Mouse (Mus musculus): ENCODE data around the gene Cldn8.

Gene Cldn8

DNA sequence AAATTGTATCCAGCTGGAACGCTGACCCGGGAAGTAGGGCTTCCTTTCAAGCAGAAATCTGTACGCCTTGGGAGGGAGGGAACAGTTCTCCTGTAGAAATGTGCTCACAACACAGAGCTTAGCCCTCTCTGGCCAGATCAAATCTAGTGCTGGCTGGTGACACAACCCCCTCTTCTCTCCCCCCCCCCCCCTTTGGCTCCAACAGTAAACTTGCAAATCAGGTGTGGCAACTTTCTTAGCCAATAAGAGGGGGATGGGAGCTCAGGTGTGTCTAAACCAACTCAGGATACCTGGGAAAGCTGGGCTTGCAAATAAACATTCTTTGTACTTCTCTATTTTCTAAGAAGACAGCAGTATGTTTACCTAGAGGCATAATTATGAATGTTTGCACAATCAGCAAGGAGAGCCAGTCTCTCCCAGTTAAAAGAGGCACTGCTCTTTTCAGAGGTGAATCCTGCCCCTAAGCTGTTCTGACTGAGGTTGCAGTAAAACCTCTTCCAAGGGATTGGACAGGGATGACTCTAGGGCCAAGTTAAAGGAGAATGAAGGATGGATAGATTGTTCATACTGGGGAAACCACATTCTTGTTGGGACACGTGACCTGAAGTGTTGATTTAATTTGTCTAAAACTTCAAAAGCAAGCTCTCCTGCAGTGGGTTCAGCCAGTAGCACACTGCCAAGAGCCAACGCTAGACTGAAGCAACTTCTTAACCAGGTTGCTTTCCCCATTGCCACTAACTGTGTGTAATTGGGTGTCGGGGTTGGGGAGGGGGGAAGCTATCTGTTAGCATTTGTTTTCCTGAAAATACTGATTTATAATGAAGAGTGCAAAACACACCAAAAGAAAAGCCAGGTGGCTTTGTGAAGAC, at the start of gene Cldn8:
Gene Cldn8, minus strand, starts transcription at position 139 of the 869 bp plus-strand sequence.
- in situ Hi-C loops (cut with MboI, MseI), result no loop called here

DNA sequence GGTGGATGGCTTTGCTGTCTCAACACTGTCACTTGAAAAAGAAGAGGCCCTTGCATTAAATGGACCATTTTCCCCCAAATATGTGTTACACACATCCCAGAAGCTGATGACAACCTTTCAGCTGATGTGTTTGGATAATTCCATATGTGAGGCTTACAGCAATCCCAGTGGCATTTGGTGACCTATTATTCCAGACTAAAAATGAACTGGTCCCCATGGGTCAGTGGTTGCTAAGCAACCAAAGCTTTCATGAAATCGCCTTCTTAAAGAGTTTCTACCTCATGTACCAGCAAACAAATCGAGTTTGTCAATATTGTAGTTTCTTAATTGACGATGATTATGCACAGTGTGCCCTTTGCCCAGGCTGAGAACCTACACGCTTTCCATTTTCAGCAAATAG, 49.7 kb upstream of the Cldn8 start:
- in situ Hi-C loops (cut with MboI, MseI), result no loop called here

- in situ Hi-C loops (cut with MboI, MseI), result no loop called here
These were observed 48.9 kb upstream of the Cldn8 start, which contains the start of gene Krtap24-1 for GRCm38 (mm10) chr16:88611922-88612321. Gene Krtap24-1 (minus strand): TSS chr16:88612279.

DNA sequence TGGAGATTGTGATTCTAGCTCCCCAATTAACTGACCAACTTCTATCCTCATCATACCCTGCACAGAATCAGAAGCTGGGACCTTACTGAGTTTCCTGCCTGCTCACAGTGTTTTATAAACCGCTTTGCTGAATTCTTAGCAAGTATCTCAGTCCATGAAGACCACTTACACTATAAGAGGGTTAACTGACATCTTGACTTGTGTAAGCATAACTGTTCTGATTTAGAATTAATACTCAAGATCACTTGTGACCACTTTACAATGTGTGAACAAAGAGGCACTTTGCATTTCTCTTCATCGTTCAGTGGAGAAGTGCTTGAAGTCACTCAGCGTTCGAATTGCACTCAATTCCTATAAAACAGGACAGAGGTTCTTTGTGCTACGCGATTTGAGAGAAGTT, 41.6 kb upstream of the Cldn8 start:
- in situ Hi-C loops (cut with MboI, MseI), result no loop called here

GRCm38 (mm10) chr16:88602464-88602863, 39.5 kb upstream of the Cldn8 start:
- in situ Hi-C loops (cut with MboI, MseI), result no loop called here

DNA sequence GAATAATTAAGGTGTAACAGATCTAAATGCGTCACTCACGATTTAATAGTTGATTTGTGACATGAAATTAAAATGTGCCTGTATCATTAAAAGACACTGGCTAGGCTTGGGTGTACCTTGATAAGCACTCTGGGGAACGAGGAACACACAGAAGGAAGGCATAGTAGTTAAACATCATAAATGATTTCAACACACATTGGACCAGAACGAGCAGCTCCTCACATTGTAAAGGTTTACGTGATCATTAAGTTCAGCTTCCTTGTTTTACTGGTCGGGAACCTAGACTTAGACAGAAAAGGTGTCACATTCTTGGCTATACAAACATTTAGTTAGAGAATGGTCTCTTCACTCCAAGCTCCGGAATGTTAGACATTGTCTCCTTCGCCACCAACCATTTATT, 37.3 kb upstream of the Cldn8 start:
- in situ Hi-C loops (cut with MboI, MseI), result no loop called here

GRCm38 (mm10) chr16:88599504-88600237, 36.7 kb upstream of the Cldn8 start:
- in situ Hi-C loops (cut with MboI, MseI), result no loop called here

- in situ Hi-C loops (cut with MboI, MseI), result no loop called here
These were observed 29.8 kb upstream of the Cldn8 start for GRCm38 (mm10) chr16:88592758-88593157.

DNA sequence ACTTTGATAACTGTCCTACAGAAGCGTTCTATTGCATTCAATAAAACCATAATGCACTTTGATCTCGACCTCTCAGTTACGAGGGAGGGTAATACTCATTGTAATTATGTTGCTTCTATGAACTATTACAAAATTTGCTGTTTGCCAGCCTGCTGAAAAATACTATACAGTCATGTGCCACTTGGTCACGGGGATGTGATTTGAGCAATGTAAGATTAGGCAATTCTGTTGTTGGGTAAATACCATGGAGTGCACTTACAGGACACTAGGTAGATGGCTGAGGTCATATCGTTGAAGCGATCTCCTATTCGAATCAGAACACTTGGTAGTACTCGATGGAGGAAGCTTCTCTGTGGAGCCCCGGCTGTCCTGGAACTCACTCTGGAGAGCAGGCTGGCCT, 20.4 kb upstream of the Cldn8 start:
- in situ Hi-C loops (cut with MboI, MseI), result no loop called here

- in situ Hi-C loops (cut with MboI, MseI), result no loop called here
These were observed 13.1 kb upstream of the Cldn8 start for GRCm38 (mm10) chr16:88575885-88576679.

GRCm38 (mm10) chr16:88572904-88573404, 10.0 kb upstream of the Cldn8 start:
- in situ Hi-C loops (cut with MboI, MseI), result no loop called here

DNA sequence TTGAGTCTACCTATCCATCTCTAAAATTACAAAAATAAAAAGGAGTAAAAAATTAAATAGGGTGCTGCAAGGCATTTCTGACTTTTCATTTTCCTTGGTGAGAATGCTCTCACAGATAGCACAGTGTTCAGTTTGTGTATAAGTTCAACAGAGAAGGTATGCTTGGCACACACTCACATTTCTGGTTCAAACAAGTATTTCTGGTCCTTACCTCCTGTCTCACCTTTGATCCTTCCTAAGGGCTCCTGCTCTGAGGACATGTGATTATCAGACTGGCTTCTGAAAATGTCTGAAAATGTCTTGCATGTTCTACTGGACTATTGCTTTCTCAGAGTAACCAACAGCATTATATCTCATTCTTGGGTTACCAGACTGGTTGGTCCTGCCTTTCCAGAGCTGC, 7.2 kb upstream of the Cldn8 start:
- in situ Hi-C loops (cut with MboI, MseI), result no loop called here

DNA sequence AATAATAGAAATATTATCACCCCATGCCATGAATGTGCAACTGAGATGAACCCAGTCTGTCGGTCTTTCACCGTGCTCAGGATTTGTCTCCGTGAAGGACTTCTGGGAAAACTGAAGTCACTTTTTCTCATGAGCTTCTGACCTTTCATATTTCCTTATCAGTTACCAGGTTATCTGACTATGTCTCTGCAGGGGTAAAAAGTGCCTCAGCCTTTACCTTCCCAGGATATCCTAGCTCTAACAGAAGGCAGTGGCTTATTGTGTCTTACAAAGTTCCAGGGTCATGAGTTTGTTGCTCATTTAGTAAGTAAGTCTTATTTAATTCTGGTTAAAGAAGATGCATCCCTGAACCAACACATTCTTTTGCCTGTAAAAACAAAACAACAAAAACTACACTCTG, 6.7 kb upstream of the Cldn8 start:
- in situ Hi-C loops (cut with MboI, MseI), result no loop called here

DNA sequence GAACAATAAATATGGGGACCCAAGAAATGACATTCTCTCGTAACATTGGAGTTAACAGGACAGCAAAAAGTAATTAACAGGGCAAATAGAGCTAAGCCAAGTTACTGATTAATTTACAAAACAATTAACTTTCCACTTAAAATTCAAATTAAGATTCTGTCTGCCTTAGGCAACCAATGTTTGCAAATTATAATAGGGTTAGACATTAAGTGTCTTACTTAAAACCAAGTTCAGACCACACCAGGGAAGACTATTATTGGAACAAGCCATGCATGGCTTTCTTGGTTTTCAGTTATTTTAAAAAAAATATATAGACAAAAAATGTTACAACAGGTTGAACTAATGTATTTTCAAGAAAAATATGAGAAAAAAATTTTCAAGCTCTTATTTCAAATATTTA, 6.1 kb upstream of the Cldn8 start:
- in situ Hi-C loops (cut with MboI, MseI), result no loop called here

GRCm38 (mm10) chr16:88561617-88562164, 1.3 kb downstream of the Cldn8 start:
- in situ Hi-C loops (cut with MboI, MseI), result no loop called here

DNA sequence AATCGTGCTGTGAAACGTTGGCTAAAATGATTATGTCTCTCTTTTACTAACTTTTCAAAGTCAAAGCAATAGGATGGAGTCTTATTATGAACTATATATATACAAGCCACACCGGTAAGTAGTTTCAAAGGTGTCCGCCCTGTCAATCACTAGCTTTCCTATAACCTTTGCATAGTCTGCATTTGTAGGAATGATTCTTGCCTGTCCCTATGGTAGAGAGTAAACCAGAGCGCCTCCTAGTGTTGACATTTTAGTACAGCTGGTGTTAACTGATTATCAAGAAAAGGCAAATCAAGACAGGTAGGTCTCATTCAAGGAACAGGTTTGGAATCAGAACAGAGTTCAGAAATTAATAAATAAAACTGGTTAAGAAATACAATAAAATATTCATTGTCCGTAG, 20.5 kb downstream of the Cldn8 start:
- in situ Hi-C loops (cut with MboI, MseI), result no loop called here

GRCm38 (mm10) chr16:88539841-88540487, 23.0 kb downstream of the Cldn8 start:
- in situ Hi-C loops (cut with MboI, MseI), result no loop called here

- in situ Hi-C loops (cut with MboI, MseI), result no loop called here
These were observed 51.6 kb downstream of the Cldn8 start for GRCm38 (mm10) chr16:88511348-88511747.
